ENCODE assay signal across 7 mouse cellular contexts in the genomic region with DNA sequence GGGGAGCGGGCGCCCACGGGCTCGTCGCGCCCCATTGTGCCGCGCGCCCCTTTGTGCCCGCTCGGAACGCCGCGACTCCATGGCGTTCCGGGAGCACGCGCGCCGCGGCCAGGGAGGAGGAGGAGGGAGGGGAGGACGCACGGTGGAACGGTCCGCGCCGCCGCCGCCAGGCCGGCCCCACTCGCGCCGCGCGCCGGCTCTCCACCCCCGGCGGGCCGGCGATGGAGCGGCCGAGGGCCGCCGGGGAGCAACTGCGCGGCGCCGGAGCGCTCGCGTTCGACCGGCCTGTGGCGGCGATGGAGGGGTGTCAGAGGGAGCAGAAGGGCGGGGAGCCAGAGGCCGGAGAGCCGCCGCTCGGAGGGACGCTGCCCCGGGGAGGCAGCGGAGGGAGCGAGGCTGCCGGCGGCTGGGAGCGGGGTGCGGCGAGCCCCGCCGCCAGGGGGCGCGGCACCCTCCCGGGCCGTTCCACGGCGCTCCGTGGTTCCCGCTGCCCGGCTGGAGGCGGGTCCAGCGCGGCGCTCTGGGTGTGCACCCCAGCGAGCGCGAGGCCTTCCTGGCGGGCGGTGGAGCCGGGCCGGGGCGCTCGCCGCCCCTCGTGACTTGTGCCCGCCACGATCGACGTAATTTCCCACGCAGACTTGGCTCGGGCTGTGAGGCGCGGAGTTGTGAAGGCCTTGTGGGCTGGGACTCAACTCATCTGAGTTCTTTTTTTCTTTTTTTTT. TPM values are rescaled to one million over a fixed set of nuclear protein-coding genes. Genes with fewer than 3 reads are reported as not detected.
A peak's percentile ranks its signal among the peaks of the same experiment; 100 is the strongest.
DNase-seq lines count a peak whose midpoint lies in the region; ATAC-seq lines count a peak whose summit lies in the region.

No protein-coding gene starts in this region.

- peak overlapping the region; percentile 97 for H3K27ac ChIP-seq in intestine, embryonic 15.5 days
- H3K27ac ChIP-seq in midbrain, embryonic 11.5 days (ENCODE audit: low read depth, low read length) = peak overlapping the region; percentile 98

- peak; percentile 91 for ATAC-seq in intestine, embryonic 15.5 days
- peak; percentile 79 for ATAC-seq in midbrain, embryonic 11.5 days (ENCODE audit: low FRiP score)

- no peaks in the 10 kb centered on the region for H3K27me3 ChIP-seq in intestine, embryonic 15.5 days (replicated peaks)
- no peaks in the 10 kb centered on the region for H3K27me3 ChIP-seq in midbrain, embryonic 11.5 days (ENCODE audit: control insufficient read depth, insufficient read depth, low read length)

- under 1% methylated on average over 79 of the region's 103 CpGs for WGBS in intestine, embryonic 15.5 days
- whole genome bisulfite sequencing in midbrain, embryonic 11.5 days = under 1% methylated on average over 61 of the region's 103 CpGs

- no peaks in the 10 kb centered on the region for H3K36me3 ChIP-seq in intestine, embryonic 15.5 days
- H3K36me3 ChIP-seq in midbrain, embryonic 11.5 days (ENCODE audit: control insufficient read depth, insufficient read depth, low read length) = no peaks in the 10 kb centered on the region

- peak; percentile 95 for DNase-seq in adrenal gland, adult 2 months
- peak; percentile 87 for DNase-seq in embryo, embryonic 10.5 days (ENCODE audit: low spot score)
- DNase-seq in gastrocnemius, postnatal 25 days = peak; percentile 91
- peak; percentile 70 for DNase-seq in left cerebral cortex, postnatal 4 days
- DNase-seq in midbrain, embryonic 11.5 days (ENCODE audit: low spot score, missing footprints) = peak; percentile 99
- DNase-seq in right cerebral cortex, postnatal 4 days = peak; percentile 71

- H3K4me3 ChIP-seq in intestine, embryonic 15.5 days (replicated peaks) = peak overlapping the region; percentile 79
- H3K4me3 ChIP-seq in midbrain, embryonic 11.5 days (ENCODE audit: low read depth, low read length) = peak overlapping the region; percentile 87

- peaks cover 22% of the 10 kb centered on the region; the same call in 1 of the 2 replicates for H3K4me1 ChIP-seq in intestine, embryonic 15.5 days (replicated peaks)
- H3K4me1 ChIP-seq in midbrain, embryonic 11.5 days (ENCODE audit: control insufficient read depth, insufficient read depth, low read length) = peaks cover 30% of the 10 kb centered on the region

- H3K9ac ChIP-seq in intestine, embryonic 15.5 days = peak overlapping the region; percentile 93
- peak overlapping the region; percentile 99 for H3K9ac ChIP-seq in midbrain, embryonic 11.5 days (ENCODE audit: low read length)

- H3K9me3 ChIP-seq in intestine, embryonic 15.5 days = no peaks in the 10 kb centered on the region
- H3K9me3 ChIP-seq in midbrain, embryonic 11.5 days (ENCODE audit: control insufficient read depth, low read length) = no peaks in the 10 kb centered on the region

- intact Hi-C loops in left cerebral cortex, postnatal 4 days (cut with DNase I) = loop anchor here (5.0 kb wide), 1 partner anchor 307 kb away; a partner anchor contains a TSS

- H3K4me2 ChIP-seq in intestine, embryonic 15.5 days (replicated peaks) = peak overlapping the region; percentile 88
- H3K4me2 ChIP-seq in midbrain, embryonic 11.5 days = peak overlapping the region; percentile 96

RNA-seq across cellular contexts. Expression of a gene that starts 1.0 kb away (rescaled TPM):
- 1 to 10 TPM; 5.6 to 7.8 TPM for total RNA-seq in adrenal gland, adult 2 months (2021)
- 3.1 and 3.4 TPM in 2 replicates for polyA plus RNA-seq in adrenal gland, adult 2 months (2012; rRNA removed)
- total RNA-seq in gastrocnemius, postnatal 25 days (2021) = 1 to 10 TPM; 2.9 to 3.6 TPM
- 3.0 and 3.1 TPM in 2 replicates for polyA plus RNA-seq in intestine, embryonic 15.5 days (2015; fragmentation: Nextera tagmentation; extraction: Ambion mirVana)
- 10 to 100 TPM; 13.3 to 14.1 TPM for total RNA-seq in left cerebral cortex, postnatal 4 days (2021)
- polyA plus RNA-seq in midbrain, embryonic 11.5 days (2014; fragmentation: Nextera tagmentation; extraction: Ambion mirVana) = 7.7 and 8.3 TPM in 2 replicates

RNA-seq across cellular contexts. Expression of a gene that starts 44.3 kb away (rescaled TPM):
- total RNA-seq in adrenal gland, adult 2 months (2021) = 10 to 100 TPM; 26.8 to 27.4 TPM
- polyA plus RNA-seq in adrenal gland, adult 2 months (2012; rRNA removed) = 130 and 175 TPM in 2 replicates
- 10 to 100 TPM in 1 of 2 experiments, 1 to 10 TPM in 1; 6.6 to 16.7 TPM for total RNA-seq in gastrocnemius, postnatal 25 days (2021)
- 11.9 and 12.6 TPM in 2 replicates for polyA plus RNA-seq in intestine, embryonic 15.5 days (2015; fragmentation: Nextera tagmentation; extraction: Ambion mirVana)
- total RNA-seq in left cerebral cortex, postnatal 4 days (2021) = 1 to 10 TPM; 4.9 TPM
- polyA plus RNA-seq in midbrain, embryonic 11.5 days (2014; fragmentation: Nextera tagmentation; extraction: Ambion mirVana) = 14.7 and 15.9 TPM in 2 replicates

Comparison
In these comparisons a context has a peak if more than half of its experiments do, and no peak if none do; other contexts are left out.
1. Peak in every context shown above with its lines: DNase-seq, ATAC-seq, H3K4me3 ChIP-seq and H3K27ac ChIP-seq.